Mouse (Mus musculus): Measurements from ENCODE around the gene Btbd8.

Btbd8 gene

GRCm38 (mm10) chr5:107437464-107438281 is at the start of gene Btbd8:
Btbd8 (plus strand) TSS chr5:107437997.
- peak; percentile 96 for DNase-seq

- no peak for DNase-seq
These were observed 48.4 kb upstream of the Btbd8 start for GRCm38 (mm10) chr5:107389373-107389772.

- DNase-seq = no peak
These were observed 43.4 kb upstream of the Btbd8 start for GRCm38 (mm10) chr5:107394437-107394836.

- no peak for DNase-seq
These were observed 35.4 kb upstream of the Btbd8 start, which contains the start of gene Ephx4 for GRCm38 (mm10) chr5:107402436-107402835. Ephx4 (plus strand) TSS chr5:107402736.

GRCm38 (mm10) chr5:107403011-107403946 is 34.5 kb upstream of the Btbd8 start:
- DNase-seq = peak; percentile 64

- peak; percentile 81 for DNase-seq
These were observed 33.7 kb upstream of the Btbd8 start for GRCm38 (mm10) chr5:107403947-107404684.

- DNase-seq = no peak
These were observed 32.4 kb upstream of the Btbd8 start for GRCm38 (mm10) chr5:107405361-107405760.

- DNase-seq = no peak
These were observed 27.5 kb upstream of the Btbd8 start for GRCm38 (mm10) chr5:107410305-107410704.

- peak; percentile 61 for DNase-seq
These were observed 26.5 kb upstream of the Btbd8 start for GRCm38 (mm10) chr5:107411326-107411725.

- DNase-seq = no peak
These were observed 25.5 kb upstream of the Btbd8 start for GRCm38 (mm10) chr5:107412285-107412684.

- DNase-seq = no peak
These were observed 22.7 kb upstream of the Btbd8 start for GRCm38 (mm10) chr5:107415098-107415497.

- DNase-seq = no peak
These were observed 16.1 kb upstream of the Btbd8 start for GRCm38 (mm10) chr5:107421676-107422075.

- no peak for DNase-seq
These were observed 6.5 kb upstream of the Btbd8 start, which contains the start of gene Lpcat2b for GRCm38 (mm10) chr5:107431249-107431648. Lpcat2b (plus strand) TSS chr5:107431549.

- no peak for DNase-seq
These were observed 3.8 kb upstream of the Btbd8 start for GRCm38 (mm10) chr5:107434001-107434400.

- no peak for DNase-seq
These were observed 1.6 kb upstream of the Btbd8 start for GRCm38 (mm10) chr5:107436185-107436584.

GRCm38 (mm10) chr5:107436587-107437209 is 1.1 kb upstream of the Btbd8 start:
- DNase-seq = no peak

GRCm38 (mm10) chr5:107438353-107438752 is 556 bp downstream of the Btbd8 start:
- DNase-seq = no peak

GRCm38 (mm10) chr5:107441881-107442280 is 4.1 kb downstream of the Btbd8 start:
- no peak for DNase-seq

- DNase-seq = no peak
These were observed 6.5 kb downstream of the Btbd8 start for GRCm38 (mm10) chr5:107444251-107444650.

- no peak for DNase-seq
These were observed 10.2 kb downstream of the Btbd8 start for GRCm38 (mm10) chr5:107447977-107448376.

GRCm38 (mm10) chr5:107448784-107449183 is 11.0 kb downstream of the Btbd8 start:
- DNase-seq = no peak

- no peak for DNase-seq
These were observed 11.8 kb downstream of the Btbd8 start for GRCm38 (mm10) chr5:107449620-107450019.

All from cerebellum, adult 9-10 months (tissue).